Mouse (Mus musculus) cerebellum, adult 18-20 months (tissue): ENCODE measurements around the gene Gm20431.

ENCODE experiments used
- DNase-seq, 2 experiments: peaks; one replicate each; pipeline ENCODE4 v3.0.0; 2021

The Gm20431 gene

DNA sequence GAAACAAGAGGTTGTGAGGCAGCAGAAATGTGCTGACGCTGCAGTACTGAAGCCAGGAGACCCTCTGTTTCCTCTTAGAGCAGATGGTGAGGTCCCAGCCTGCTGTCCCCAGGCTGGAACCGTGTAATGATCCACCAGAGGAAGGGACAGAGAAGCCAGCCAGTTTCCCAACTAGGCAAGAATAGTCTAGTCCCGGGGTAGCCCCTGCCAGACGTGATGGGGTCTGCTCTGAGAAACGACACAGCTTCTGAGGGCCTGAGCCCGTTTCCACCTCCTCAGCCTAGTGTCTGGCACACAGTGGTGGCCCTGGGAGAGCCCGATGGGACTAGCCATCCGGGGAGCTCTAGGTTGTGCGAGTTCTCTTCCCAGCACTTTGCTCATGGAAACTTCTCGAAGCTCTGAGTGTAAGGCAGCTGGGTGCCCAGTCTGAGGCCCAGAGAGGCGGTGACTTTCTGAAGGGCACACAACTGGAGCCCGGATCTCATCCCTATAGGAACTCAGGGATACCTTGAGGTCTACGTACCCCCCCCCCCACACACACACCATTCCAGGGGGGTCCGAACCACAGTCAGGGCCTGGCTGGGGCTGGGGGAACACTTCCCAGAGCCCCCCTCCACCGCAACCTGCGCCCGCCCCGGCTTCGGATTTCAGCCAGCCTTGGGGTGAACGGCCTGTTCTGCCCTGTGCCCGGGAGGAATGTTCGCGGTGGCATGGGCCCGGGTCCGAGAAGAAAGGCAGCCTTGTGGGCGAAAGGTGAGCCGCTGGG lies 64.4 kb downstream of the Gm20431 start:
- no peak for DNase-seq

GRCm38 (mm10) chr2:167596262-167596661 lies 65.0 kb downstream of the Gm20431 start:
- no peak for DNase-seq

DNA sequence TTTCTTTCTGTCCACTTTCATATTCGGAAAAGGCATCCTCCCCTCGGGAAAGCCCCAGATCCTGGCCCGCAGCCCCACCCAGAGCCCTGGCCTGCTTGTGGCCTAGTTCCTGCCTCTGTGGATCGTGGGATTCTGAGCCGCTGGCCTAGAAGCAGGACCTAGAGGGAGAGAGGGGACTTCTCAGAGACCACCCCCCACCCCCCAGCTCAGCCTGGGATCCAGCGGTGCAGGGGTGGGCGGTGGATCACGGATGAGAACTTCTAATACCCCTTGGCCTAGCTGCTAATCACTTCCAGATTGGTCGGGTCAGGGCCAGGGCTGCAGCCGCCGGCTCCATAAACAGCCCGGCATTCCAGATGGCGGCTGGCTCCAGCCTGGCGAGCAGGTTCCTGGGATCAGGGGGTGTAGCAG lies 65.5 kb downstream of the Gm20431 start:
- DNase-seq = no peak

- peak in 1 of 2 experiments; percentile 14 for DNase-seq
Observed at GRCm38 (mm10) chr2:167594444-167594934, 66.8 kb downstream of the Gm20431 start.

- DNase-seq = no peak
Observed at GRCm38 (mm10) chr2:167593551-167594250, 67.6 kb downstream of the Gm20431 start.

DNA sequence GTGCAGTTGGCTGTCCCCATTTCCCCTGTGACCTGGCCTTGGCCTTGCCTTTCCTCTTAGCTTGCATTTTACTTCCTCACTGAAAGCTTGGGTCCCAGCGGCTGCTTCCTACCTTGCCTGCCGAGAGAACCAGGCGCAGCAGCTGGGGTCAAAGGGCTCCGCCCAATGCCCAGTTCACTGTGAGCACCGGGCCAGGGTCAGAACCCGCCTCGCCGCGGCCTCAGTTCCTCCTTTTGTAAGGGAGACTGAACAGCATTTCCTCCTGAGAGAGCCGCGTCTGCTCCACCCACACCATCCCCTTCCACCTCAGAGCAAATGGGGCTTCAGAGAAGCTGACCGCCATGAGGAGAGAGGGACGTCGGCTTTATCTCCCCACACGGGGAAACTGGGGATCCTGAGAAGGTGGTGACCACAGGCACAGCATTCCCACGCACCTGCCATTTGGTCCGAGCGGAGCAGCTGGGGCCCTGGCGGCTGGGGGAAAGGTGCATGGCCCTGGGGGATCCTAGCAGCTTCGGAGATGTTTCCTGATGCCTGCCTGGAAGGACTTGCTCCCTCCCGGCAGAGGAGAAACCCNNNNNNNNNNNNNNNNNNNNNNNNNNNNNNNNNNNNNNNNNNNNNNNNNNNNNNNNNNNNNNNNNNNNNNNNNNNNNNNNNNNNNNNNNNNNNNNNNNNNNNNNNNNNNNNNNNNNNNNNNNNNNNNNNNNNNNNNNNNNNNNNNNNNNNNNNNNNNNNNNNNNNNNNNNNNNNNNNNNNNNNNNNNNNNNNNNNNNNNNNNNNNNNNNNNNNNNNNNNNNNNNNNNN lies 72.3 kb downstream of the Gm20431 start:
- no peak for DNase-seq

DNA sequence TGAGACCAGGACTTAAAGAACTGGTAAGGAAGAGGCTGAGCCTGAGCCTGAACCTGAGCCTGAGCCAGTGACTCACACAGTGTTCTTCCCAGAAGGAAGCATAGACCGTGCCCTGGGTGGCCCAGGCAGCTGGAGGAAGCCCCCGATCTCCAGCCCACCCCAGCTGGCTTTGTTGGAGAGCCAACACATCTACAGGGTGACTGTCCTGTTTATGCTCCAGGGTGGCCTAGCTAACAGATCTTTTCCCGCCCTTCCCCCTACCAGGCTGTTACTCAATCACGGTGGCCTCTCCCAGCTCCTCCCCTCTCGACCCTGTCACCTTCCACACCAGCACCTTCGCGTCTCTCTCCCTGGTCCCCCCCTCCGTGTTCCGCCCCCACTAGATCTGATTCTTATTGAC lies 74.3 kb downstream of the Gm20431 start:
- no peak for DNase-seq

DNA sequence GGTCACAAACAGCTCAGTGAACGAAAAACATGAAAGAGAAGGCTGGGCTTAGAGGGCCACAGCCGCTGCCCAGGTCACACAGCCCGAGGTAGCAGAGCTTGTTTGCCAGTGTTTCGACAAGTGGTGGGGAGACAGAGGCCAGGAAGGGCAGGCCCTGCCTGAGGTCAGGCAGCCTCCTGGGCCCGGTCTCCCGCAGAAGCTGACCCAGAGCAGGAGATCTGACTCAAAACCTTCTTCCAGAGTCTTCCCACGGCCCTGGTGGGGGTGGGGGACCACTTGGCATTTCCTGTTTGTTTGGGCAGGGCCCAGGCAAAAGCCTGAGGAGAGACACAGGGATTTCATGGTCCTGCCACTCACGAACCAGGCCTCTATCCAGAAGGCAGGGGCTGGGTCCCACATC lies 75.3 kb downstream of the Gm20431 start:
- DNase-seq = no peak

GRCm38 (mm10) chr2:167585273-167585672 lies 76.0 kb downstream of the Gm20431 start:
- no peak for DNase-seq

DNA sequence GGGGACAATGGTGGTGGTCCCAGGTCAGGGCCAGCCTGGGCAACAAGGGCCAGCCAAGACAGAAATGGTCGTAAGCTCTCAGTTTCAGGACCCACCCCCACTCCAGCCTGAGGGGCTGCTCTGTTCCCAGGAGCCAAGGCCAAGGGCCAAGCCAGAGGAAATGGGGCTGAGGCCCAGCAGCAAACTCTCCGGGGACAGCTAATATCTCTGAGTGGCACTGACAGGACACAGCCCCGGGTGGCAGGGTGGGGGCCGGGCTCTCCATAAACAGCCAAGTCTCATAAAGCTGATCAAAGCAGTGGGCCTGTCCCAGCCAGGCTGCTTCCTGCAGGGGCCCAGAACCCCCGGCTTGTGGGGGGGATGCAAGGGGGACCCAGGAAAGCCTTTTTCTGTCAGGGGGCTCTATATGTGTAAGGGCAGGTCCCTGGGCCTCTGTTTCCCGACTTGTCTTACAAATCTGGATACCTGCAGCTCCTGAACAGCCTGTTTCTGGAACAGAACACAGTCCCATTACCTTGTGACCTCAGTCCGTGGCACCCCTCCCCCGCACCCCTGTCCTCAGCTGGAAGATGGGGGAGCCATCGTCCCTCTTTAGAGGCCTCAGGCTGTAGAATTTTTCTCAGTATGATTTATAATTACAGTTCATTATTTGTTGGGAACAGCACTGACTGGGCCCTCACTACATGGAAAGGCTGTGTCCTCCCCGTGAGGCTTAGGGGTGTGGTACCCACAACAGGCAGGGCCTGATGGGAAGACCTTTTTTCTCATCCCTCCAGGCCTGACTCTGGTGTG lies 77.9 kb downstream of the Gm20431 start:
- DNase-seq = no peak

GRCm38 (mm10) chr2:167578521-167578920 lies 82.8 kb downstream of the Gm20431 start:
- no peak for DNase-seq

DNA sequence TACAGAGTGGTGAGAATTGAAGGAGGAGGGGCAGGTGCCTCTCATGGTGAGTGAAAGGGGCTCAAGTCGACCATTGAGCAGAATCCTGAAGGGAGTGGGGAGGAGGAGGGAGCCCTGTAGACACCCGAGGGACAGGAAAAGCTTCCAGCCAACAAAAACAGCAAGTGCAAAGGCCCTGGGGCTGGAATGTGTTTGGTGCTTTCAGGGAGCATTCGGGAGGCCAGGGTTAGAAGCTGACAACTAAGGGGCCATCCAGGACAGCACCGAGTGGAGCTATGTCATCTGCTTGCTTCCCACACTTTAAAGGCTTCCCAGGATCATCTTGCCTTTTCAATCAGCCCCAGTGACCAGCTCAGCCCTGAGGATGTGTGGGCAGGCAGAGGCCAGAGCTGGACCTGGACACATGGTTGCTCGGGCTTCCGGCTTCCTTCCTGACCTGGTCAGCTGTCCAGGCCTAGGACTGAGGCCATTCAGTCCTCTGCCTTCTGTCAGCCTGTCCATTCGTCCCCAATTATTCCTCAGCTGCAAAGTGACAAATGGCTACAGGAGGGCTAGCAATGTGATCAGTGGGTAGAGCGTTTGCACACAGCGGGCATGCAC lies 84.0 kb downstream of the Gm20431 start:
- no peak for DNase-seq

- no peak for DNase-seq
Observed at GRCm38 (mm10) chr2:167576121-167576620, 85.1 kb downstream of the Gm20431 start.

- DNase-seq = no peak
Observed at GRCm38 (mm10) chr2:167575581-167575980, 85.7 kb downstream of the Gm20431 start.

- DNase-seq = no peak
Observed at GRCm38 (mm10) chr2:167574814-167575213, 86.5 kb downstream of the Gm20431 start.

- DNase-seq = no peak
Observed at GRCm38 (mm10) chr2:167571442-167572220, 89.7 kb downstream of the Gm20431 start.

GRCm38 (mm10) chr2:167570815-167571214 lies 90.5 kb downstream of the Gm20431 start:
- DNase-seq = no peak

DNA sequence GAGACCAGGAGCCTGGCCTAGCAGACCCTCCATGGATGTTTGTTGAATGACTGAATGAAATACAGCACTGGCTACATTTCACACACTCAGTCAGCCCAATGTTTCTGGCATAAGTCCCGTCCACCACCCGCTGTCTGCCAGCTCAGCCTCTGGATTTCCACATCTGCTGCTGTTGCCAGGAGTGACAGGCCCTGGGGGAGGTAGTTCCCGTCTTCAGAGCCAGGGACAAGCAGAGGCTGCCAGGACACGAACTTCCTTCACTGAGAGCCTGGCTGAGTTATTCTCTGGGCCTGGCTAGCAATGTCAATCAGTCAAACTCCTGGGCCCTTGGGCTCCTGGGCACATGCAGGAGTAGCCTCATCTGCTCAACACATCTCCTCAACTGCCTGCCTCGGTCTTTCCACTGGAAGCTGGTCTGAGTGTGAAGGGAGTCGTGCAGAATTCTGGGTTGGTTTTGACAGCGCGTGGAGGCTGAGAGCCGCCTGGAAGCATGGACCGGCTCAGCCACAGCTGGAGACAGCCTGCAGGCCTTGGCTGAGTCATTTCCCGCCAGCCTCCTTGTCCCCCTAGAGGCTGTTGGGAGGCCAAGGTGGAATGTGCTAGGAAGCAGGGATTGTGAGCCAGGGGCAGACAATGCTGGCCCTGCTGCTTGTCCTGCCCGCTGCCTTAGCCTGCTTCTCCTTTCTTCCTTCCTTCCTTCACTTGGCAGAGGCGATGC lies 91.2 kb downstream of the Gm20431 start:
- DNase-seq = peak in 1 of 2 experiments; percentile 11

GRCm38 (mm10) chr2:167568112-167568511 lies 93.2 kb downstream of the Gm20431 start:
- no peak for DNase-seq

GRCm38 (mm10) chr2:167565682-167566081 lies 95.6 kb downstream of the Gm20431 start:
- DNase-seq = no peak
